Mouse (Mus musculus) fat pad, adult 2 months (tissue): Measurements from ENCODE around the gene Hcrt.

Experiments used
- DNase-seq: peaks from one replicate; pipeline ENCODE4 v3.0.0-alpha.2; 2011; ENCODE audit warnings: low read depth, low spot score; ENCODE audit errors: extremely low read depth

Gene Hcrt

DNA sequence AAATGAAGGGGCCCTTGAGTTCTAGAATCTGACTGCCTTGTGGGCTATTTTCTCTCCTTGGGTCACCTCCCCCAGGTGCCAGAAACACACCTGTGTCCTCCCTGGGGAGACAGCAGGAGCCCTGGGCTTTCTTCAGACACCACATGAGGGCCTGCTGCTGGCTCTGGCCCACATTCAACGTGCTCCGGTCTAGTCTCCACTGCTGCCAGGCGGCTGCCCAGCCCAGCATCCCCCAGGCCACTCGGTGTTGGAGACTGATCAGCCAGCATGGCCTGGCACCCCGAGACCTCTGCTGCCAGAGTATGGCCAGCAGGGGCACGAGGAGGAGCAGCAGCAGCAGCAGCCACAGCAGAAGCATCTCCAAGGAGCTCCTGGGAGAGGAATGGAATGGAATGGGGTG is 7.2 kb upstream of the Hcrt start:
- DNase-seq: no peak

DNA sequence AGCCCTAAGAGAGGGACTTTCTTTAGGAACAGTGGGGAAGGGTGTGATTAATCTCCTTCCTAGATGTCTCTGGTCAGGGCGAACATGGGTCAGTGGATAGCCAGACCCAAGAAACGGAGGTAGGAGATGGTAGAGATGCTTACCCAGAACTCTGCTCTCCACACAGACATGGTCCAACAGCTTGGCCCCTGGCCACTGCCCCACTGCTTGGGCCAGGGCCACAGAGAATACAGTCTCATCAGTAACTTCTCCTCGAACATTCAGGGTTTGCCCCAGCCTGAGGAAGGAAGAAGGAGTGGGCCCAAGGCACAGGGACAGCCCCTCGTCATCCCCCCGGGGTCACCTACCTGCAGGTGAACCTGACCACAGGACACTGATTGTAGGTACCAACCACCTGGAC is 5.1 kb upstream of the Hcrt start:
- no peak for DNase-seq

DNA sequence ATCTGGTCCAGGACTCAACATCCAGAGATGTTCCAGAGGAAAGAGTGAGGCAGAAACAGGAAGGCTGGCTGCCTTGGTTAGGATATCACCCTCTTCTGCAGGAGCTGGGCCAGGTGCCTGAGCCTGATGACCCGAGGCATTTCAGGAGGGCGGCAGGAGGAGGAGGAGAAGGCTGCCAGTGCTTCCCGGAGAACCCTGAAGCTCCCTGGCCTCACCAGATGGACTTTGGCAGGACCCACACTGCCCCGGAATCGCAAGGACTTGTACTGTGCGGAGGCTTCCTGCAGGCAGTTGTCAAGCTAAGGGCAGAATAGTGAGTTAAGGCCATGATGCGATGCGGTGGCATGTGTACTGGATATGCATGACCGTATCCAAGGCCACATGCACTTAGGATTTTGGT is 4.0 kb upstream of the Hcrt start:
- DNase-seq: no peak

DNA sequence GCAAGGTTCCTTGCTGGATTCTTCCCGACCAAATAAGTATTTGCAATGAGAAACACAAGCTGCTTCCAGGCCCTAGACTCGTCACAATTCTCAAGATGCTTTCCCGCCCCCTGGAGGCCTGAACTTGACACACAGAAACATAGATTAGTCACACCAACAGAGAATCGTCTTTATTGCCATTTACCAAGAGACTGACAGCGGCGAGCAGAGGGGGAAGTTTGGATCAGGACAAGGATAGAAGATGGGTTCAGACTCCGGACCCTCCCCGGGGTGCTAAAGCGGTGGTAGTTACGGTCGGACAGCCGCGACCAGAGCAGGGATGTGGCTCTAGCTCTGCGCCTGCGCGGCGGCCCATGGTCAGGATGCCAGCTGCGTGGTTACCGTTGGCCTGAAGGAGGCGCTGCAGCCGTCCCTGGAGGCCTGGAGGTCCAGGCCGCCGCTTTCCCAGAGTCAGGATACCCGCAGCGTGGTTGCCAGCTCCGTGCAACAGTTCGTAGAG is 1.1 kb downstream of the Hcrt start:
- DNase-seq: no peak

DNA sequence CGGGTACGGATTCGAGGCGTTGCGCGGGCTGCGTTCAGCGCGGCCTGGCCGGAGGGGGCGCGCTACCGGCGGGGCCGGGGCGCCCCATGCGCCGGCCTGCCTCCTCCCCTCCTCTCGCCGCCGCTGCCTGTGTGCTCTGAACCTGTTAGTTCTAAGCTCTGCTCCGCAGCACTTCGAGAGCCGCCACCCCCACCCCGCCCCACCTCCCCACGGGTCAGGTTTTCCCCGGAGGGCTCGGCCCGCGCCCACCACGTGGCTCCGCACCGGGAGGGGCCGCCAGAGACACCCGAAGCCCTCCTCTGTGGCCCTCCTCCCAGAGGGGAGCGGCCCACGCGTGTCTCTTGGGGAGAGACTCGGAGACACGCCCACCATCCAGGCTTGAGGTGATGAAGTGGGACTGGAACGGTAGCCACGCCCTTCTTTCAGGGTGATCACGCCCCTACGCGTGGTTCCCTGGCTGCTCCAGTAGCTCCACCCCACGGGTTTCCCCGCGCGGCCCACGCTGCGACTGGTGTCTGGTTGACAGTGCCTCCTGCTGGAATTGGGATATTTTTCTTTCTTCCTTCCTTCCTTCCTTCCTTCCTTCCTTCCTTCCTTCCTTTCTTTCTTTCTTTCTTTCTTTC is 3.0 kb downstream of the Hcrt start, which contains the start of gene Kcnh4:
TSS of gene Kcnh4 (minus strand) at position 332 of the 623 bp plus-strand sequence.
- no peak for DNase-seq

DNA sequence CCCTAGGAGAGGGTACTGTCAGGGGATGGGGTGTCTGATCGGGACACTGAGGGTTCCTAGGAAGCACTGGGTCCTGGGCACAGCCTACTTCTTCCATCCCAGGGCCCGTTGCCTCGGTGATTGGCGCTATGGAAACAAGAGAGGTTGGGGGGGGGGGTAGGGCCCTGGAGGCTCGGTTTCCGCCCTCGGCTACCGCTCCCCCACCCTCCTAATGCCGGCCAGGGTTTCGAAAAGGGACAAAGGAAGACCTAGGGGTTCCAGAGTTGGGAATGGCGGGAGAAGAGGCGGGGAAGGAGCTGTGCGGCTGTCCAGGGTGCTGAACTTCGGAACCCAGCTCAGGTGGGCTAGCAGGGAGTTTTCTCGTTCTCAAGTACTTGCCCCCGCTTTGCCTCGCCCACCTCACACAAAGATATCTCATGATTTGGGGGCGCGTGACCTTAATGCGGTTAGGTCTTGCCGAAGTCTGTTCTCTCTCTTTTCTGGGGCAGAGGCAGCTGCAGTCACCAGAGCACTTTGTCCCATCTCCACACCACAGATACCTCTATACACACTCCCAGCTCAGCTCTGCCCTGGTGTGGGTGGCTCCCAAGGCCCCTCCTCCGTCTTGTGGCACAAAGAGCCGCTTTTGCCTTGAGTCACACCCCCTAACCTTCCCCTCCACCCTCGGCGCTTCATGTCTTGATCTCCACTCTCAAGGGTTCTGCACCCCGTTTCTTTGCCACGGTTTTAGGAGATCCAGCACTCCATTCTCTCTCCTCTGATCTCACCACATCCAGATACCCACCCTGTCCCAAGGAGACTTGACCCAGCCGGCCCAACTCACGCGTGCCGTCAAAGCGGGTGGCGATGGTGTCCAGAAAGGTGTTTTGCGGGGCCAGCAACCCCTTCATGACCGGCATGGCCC is 3.8 kb downstream of the Hcrt start:
- no peak for DNase-seq

DNA sequence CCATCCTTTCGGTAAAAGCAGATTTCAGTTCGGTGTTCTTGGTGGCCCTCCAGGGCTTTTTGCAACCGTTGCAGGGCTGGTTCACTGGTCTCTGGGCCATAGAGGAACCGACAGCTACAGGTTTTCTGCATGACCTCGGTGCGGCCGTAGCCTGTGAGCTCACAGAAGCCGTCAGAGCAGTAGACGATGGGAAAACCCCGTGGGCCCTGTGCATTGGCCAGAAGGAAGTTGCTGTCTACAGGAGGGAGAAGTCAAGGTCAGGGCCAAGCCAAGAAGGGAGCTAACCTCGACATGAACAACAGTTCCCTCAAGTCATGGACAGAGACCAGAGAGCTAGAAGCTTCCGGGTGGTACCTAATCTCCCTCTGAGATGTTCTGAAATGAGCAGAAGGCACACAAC is 5.2 kb downstream of the Hcrt start:
- no peak for DNase-seq

DNA sequence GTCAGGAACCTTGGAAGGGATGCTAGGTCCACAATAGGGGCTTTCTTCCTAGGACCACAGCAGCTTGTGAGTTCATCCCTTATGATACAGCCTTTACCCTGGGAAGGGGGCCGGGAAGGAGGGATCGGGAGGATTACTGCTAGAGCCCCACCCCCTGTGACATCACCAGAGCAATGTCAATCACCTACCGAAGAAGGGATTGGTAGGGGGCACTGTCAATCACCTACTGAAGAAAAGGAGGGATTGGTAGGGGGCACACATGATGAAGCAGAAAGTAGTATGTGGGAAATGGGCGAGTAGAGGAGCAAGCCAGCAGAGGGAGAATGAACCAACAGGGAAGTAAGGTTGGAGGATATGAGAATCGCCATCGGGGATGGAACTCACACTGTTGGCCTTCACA is 6.3 kb downstream of the Hcrt start:
- DNase-seq: no peak

DNA sequence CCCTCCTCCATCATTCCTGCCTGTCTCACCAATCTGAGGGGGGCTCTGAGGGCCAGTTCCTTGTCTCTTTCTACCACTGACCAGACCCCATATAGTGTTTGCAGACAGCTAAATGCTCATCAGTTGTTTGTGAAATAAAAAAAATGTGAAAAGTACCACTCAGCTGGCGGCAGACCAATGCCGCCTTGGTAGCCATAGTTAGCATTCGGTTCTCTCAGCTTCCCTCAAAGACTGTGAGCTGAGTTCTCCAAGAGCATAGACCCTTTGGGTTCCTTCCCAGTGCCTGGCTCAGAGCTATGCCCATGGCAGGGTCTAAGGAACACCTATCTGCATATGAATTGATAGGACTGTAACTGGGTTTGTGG is 8.1 kb downstream of the Hcrt start:
- no peak for DNase-seq

DNA sequence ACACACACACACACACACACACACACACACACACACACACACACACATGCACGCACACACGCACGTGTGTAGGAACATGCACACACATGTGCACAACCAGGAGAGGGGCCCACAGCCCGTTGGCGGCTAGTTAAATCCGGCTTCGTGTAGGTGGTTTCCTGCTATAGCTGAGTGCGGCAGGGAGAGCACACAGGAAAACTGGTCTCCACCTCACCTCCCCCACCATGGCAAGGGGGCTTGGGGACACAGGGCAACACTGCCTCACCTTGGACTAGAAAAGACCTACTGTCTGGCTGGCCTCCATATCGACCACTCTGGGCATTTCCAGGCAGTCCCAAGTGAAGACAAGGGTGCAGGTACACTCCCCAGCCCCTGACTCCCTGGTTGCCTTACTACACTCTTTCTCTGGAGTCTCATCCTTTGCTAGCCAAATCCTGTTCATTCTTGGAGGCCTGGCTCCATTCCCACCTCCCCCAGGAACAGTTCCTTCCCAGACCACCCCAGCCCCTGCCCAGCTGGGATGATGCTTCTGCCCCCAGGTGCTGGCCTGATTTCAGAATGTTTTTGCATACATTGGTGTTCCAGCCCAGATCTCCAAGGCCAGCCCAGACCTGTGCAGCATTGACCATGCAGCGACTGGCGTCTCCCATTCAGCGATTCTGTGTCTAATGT is 8.6 kb downstream of the Hcrt start:
- DNase-seq: no peak

DNA sequence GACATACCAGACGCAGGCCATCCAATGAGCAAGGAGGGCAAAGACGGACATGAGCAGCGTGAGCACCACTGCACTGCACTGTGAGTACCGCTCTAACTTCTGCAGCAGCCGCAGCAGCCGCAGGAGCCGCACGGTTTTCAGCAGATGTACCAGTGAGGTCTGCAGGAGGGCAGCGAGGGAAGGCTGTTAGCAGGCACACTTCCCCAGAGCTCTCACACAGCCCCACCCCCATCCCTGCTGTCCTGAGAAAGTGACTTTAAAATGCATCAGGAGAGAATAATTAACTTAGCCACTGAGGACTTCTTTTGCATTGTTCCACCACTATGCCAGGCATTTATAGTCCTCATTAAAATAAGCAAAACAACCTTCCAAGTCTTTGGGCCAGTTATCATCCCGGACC is 10.4 kb downstream of the Hcrt start:
- no peak for DNase-seq

DNA sequence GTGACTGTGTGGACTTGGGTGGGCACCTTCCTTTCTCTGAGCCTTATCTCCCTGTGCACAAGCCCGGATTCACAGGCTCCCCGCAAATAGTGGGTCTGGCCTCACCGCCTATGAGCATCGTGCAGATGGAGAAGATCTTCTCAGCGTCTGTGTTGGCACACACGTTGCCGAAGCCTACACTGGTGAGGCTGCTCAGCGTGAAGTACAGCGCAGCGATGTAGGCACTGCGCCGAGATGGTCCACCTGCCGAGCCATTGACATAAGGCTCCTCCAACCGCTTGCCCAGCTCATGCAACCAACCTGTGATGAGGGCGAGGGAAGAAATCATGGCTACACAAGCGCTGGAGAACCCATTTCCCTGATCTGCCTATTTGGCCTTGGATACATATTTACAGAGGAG is 12.6 kb downstream of the Hcrt start:
- no peak for DNase-seq

DNA sequence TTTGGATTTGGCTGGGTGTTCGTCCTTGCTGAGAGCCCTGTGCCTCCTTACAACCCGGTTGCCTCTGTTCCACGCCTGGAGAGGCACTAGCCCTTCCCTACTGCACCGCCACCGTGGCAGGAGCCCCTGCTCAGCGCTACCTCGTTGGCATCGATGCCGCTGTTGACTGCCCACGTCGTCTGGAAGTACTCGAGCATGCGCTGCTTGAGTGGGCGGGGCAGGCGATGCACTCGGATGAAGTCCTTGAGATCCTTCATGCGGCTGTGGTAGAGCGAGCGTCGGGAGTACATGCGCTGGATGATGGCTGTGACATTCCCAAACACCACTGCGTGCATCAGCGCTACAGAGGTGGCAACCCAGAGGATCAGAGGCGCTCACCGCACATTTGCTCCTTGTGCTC is 13.3 kb downstream of the Hcrt start:
- no peak for DNase-seq

DNA sequence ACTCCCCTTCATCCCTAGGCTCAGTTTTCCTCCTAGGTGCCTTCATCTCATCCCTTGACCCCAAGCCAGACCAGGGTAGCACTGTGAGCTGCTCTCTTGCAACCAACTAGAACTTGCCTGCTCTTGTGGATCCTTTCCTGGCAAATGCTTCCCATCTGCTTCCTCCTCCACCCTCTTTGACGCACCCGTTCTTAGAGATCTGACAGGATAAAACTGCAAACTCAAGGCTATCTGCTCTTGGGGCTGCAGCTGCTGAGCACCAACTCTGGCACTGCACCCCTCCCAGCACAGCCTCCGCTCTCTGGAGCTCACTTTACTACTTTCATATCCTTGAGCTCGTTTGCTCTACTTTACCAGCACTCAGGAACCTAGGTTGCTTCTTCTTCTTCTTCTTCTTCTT is 14.1 kb downstream of the Hcrt start:
- DNase-seq: no peak

DNA sequence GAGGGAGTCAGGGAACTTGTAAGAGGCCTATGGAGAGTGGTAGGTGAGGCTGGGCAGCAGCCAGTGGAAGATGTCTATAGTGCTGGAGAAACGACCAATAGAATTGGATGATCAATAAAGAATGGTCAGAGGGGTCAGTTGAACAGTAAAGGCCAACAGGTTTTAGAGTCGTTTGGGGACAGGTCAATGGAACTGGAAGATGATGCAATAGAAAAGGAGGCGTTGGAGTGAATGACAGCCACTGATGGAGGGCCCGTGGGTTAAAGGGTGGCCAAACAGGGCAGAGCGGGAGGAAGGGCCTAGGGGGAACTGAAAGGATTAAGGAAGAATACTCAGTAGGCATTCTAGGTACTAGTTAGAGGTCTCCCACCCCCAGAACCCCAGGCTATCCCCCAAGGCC is 15.6 kb downstream of the Hcrt start:
- DNase-seq: no peak

DNA sequence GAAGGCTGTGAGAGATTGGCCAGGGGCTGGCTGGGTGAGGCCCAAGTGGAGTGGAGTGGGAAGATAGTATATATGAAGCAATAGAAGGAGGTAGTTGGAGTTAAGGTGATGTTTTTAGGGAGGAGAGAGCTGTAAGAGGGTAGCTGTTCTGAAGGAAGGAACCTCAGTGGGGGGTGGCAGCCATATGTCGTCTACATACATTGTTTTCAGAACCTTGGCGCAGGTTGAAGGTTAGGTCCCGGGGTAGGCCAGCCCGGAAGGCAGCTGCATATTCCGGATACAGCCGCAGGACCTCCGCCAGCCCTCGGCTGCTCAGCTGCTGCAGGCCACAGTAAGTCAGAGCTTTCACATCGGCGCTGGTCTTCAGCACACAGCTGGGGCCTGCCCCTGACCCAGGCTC is 16.2 kb downstream of the Hcrt start:
- no peak for DNase-seq

DNA sequence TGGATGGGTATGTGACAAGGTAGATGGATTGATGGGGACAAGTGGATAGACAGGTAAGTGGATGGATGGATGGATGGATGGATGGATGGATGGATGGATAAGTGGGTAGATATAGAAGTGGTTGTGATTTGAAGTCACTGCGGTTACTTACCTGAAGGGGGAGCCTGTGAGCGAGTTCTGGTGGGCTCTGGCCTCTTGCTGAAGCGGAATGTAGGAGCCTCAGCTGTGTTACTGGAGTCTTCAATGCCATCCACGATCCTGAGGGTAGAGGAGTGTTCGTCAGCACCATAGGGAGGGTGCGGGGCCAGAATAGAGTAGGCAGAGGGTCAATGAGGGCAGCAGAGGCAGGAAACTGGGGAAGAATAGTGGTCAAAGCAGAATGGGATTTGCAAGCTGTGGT is 17.6 kb downstream of the Hcrt start:
- DNase-seq: no peak

DNA sequence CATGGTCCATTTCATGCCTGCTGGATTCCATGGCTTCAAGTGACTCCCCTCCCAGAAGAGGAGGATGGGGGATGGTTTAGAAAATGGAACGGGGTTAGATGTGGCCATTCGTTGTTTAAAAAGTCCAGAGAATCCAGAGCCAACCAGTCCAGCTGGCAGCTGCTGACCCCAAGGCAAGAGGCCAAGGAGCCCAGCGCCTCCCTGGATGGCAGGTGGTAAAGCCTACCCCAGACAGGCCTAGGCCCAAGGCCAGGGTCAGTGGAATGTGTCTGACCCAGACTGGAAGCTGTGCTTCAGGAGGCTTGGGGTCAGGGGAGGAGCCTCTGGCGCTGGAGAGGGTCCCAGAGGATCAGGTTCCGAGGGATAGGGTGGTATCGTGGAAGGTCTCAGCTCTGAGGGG is 21.4 kb downstream of the Hcrt start:
- DNase-seq: no peak

DNA sequence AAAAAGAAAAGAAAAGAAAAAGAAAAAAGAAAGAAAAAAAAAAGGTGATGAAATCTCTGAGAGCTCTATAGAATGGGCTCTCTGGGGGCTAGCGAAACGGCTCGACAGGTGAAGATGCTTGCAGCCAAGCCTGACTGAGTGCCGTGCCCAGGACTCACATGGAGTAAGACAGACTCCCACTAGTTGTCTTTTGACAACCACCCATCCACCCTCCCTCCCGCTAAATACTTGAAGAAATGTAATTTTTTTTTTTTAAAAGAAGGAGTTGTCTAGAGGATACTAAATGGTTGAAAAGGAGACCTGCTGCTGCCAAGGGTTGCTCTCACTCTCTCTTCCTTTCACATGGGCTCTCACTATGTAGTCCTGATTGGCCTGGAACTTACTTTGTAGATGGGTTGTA is 24.0 kb downstream of the Hcrt start:
- DNase-seq: no peak

DNA sequence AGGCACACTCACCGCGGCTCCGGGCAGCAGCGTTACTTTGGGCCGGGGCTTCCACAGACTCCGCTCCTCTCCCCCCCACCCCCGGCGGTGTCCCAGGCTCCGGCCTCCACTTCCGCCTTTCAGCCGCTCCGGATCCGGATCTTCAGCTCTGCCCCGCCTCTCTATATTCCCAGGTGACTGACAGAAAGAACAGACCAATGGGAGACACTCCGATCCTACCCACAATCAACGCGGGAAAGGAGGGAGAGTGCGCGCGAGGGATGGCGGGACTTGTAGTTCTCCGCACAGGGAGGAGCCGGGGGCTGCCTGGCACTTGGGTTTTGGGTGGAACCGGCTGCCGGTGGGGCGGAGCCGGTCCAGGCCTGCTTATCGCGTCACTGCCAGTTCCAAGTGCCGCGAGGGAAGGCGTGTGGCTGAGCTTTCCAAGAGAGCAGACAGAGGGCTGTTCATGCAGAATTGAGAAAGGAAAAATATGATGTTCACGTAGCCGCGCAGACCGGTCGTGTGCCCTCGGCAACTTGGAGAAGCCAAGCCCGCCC is 24.6 kb downstream of the Hcrt start, which contains the start of gene Rab5c:
TSS of gene Rab5c (minus strand) at position 150 of the 539 bp plus-strand sequence.
- peak; percentile 82 for DNase-seq

DNA sequence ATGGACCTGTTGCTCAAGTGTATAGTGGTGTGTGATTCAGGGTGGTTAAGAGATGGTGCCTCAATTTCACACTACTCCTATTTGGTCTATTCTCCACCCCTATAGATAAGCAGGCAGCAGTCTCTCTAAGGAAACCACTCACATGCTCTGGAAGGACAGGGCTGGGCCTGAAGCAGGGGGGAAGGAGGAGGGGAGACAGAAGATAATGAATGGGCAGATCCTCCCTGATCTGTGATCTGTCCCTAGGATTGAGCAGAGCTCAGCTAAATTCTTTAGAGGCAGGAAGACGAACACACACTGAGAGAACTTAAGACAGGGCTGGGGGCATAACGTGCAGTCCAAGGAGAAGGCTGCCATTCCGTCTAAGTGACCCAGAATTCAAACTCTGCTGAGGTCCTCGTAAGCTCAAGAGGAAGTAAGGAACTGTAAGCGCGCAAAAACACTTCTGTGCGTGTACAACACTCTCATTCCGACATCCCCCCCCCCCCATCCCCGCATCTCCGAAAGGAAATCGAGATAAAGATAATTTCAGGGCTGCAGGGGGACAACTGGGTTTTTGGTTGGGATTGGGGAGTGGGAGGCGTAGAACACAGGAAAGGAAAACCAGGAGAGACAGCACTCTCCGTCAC is 25.5 kb downstream of the Hcrt start:
- no peak for DNase-seq
